ENCODE assay signal across 10 mouse cellular contexts in the genomic region with DNA sequence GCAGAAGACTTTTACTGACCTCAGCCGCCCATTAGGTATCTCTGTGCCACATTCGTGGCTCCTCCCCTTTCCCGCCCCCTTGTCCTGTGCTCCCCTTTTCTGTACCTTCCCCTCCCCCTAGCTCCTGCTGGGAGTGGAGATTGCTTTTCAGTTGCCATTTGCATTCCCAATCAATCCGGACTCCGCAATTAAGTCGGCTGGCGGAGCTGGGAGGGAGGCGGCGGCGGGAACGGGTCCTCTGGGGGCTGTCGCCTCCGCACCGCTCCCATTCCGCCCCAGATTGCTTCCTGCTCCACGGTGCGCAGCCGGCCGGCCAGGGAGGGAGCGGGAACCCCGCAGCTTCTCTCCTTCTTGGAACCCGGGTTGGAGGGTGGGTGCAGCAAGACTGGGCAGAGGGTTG. TPM values are rescaled to one million over a fixed set of nuclear protein-coding genes. Genes with fewer than 3 reads are reported as not detected.
DNase-seq lines count a peak whose midpoint lies in the region; ATAC-seq and TF ChIP-seq lines count a peak whose summit lies in the region.
"Had no signal": no experiment of that assay in that cellular context is flagged by ENCODE, and none has a peak within 500 bp of the region (broad histone marks: within the 10 kb centered on the region; RNA-seq: fewer than 3 reads in every experiment).

No protein-coding gene starts in this region.

- peak overlapping the region; percentile 49 for H3K4me2 ChIP-seq in liver, embryonic 16.5 days (ENCODE audit: low read depth, low read length)

- no peaks in the 10 kb centered on the region for H3K9me3 ChIP-seq in liver, embryonic 16.5 days (replicated peaks; ENCODE audit: control insufficient read depth, low read length)

- 52% methylated on average over 22 of the region's 22 CpGs for WGBS in kidney, adult 2 months
- WGBS in liver, embryonic 16.5 days (ENCODE audit: insufficient replicate concordance), result 76% methylated on average over 22 of the region's 22 CpGs

- DNase-seq in R1 (ENCODE audit: low read depth, low spot score), result peak; percentile 89
- peak; percentile 50 for DNase-seq in embryo, embryonic 11 days
- DNase-seq in kidney, adult 2 months, result peak; percentile 34
- no peak for DNase-seq in spleen, postnatal 4 days (ENCODE audit: low spot score in 2 of 2)
- DNase-seq in spleen, postnatal 14 days (ENCODE audit: low spot score in 2 of 2), result no peak
- no peak for DNase-seq in frontal cortex, postnatal 10 days (ENCODE audit: low spot score in 2 of 2)

- no peak for ATAC-seq in liver, embryonic 16.5 days (ENCODE audit: low read depth)
- ATAC-seq: activated CD4-positive, CD25-positive, alpha-beta regulatory T cell, adult 4 months; intestine, postnatal 0 days had no signal

- H3K4me1 ChIP-seq in kidney, adult 2 months (ENCODE audit: control insufficient read depth, insufficient read depth, low read length), result peaks cover 6% of the 10 kb centered on the region; the same call in 1 of the 2 replicates
- H3K4me1 ChIP-seq in liver, embryonic 16.5 days (ENCODE audit: control insufficient read depth, low read depth, low read length), result peaks cover 3% of the 10 kb centered on the region

- no peak for TF ChIP-seq CTCF in kidney, adult 2 months (conservative IDR thresholded peaks at IDR 0.05; ENCODE audit: insufficient read depth, insufficient read length, low read depth, low read length)

- no peaks in the 10 kb centered on the region for H3K27me3 ChIP-seq in kidney, adult 2 months (replicated peaks; ENCODE audit: control insufficient read depth, insufficient read depth, low read length)
- H3K27me3 ChIP-seq in liver, embryonic 16.5 days (ENCODE audit: control insufficient read depth, insufficient read depth, low read depth, low read length), result no peaks in the 10 kb centered on the region

- TF ChIP-seq POLR2A in kidney, adult 2 months (IDR thresholded peaks at IDR 0.05; ENCODE audit: low read depth, low read length), result no peak

- peak overlapping the region; percentile 27; the same call in 1 of the 2 replicates for H3K9ac ChIP-seq in liver, embryonic 16.5 days (ENCODE audit: low read depth, low read length)

- no peak overlapping the region for H3K4me3 ChIP-seq in kidney, adult 2 months (ENCODE audit: insufficient read depth, low read depth, low read length)
- H3K4me3 ChIP-seq in liver, embryonic 16.5 days (ENCODE audit: low read depth, low read length), result peak overlapping the region; percentile 38
- H3K4me3 ChIP-seq: myocyte had no signal

- H3K27ac ChIP-seq in kidney, adult 2 months (ENCODE audit: insufficient read depth, low read depth, low read length), result no peak overlapping the region
- no peak overlapping the region for H3K27ac ChIP-seq in liver, embryonic 16.5 days (ENCODE audit: low read length)

- no peaks in the 10 kb centered on the region; the same call in 1 of the 2 replicates for H3K36me3 ChIP-seq in kidney, adult 2 months (ENCODE audit: control insufficient read depth, insufficient read depth, low read length)
- H3K36me3 ChIP-seq in liver, embryonic 16.5 days (ENCODE audit: control insufficient read depth, insufficient read depth), result peaks cover 9% of the 10 kb centered on the region

RNA-seq across cellular contexts. Expression of a gene that starts 33.0 kb away (rescaled TPM):
- 59.4 and 62.3 TPM in 2 replicates for polyA plus RNA-seq in kidney, adult 2 months (2012; rRNA removed)
- polyA plus RNA-seq in liver, embryonic 16.5 days (2015; fragmentation: Nextera tagmentation; extraction: Ambion mirVana), result 4.4 and 5.0 TPM in 2 replicates

RNA-seq across cellular contexts. Expression of a gene that starts 37.3 kb away (rescaled TPM):
- polyA plus RNA-seq in kidney, adult 2 months (2012; rRNA removed), result 60.0 and 68.9 TPM in 2 replicates
- 5.5 and 6.1 TPM in 2 replicates for polyA plus RNA-seq in liver, embryonic 16.5 days (2015; fragmentation: Nextera tagmentation; extraction: Ambion mirVana)

RNA-seq across cellular contexts. Expression of a gene that starts 39.9 kb away (rescaled TPM):
- 291 and 403 TPM in 2 replicates for polyA plus RNA-seq in kidney, adult 2 months (2012; rRNA removed)
- 44.9 and 53.4 TPM in 2 replicates for polyA plus RNA-seq in liver, embryonic 16.5 days (2015; fragmentation: Nextera tagmentation; extraction: Ambion mirVana)

RNA-seq across cellular contexts. Expression of a gene that starts 42.0 kb away (rescaled TPM):
- polyA plus RNA-seq in kidney, adult 2 months (2012; rRNA removed), result 0.05 and 0.11 TPM in 2 replicates
- not detected in 2 replicates for polyA plus RNA-seq in liver, embryonic 16.5 days (2015; fragmentation: Nextera tagmentation; extraction: Ambion mirVana)
- polyA plus RNA-seq: intestine, postnatal 0 days had no signal

RNA-seq across cellular contexts. Expression of a gene that starts 55.8 kb away (rescaled TPM):
- 0.38 and 1.6 TPM in 2 replicates for polyA plus RNA-seq in kidney, adult 2 months (2012; rRNA removed)
- polyA plus RNA-seq in liver, embryonic 16.5 days (2015; fragmentation: Nextera tagmentation; extraction: Ambion mirVana), result 0.07 TPM in 1 of 2 replicates, not detected in the other
- polyA plus RNA-seq: activated CD4-positive, CD25-positive, alpha-beta regulatory T cell, adult 4 months had no signal

Comparison
In these comparisons a context has a peak if more than half of its experiments do, and no peak if none do; other contexts are left out.
1. DNase-seq: peak in R1 (single experiment), embryo, embryonic 11 days (single experiment) and kidney, adult 2 months (single experiment); none in spleen, postnatal 4 days (0 of 2), spleen, postnatal 14 days (0 of 2) and frontal cortex, postnatal 10 days (0 of 2).
2. RNA of a gene that starts 33.0 kb away (polyA plus RNA-seq): 59.4 to 62.3 TPM in kidney, adult 2 months; 4.4 to 5.0 TPM in liver, embryonic 16.5 days; every median in the first group is over 10 times any median in the second.